Mouse (Mus musculus): ENCODE results near the gene Tssk2.
A peak's percentile ranks its signal among the peaks of the same experiment; 100 is the strongest.

Gene Tssk2

DNA sequence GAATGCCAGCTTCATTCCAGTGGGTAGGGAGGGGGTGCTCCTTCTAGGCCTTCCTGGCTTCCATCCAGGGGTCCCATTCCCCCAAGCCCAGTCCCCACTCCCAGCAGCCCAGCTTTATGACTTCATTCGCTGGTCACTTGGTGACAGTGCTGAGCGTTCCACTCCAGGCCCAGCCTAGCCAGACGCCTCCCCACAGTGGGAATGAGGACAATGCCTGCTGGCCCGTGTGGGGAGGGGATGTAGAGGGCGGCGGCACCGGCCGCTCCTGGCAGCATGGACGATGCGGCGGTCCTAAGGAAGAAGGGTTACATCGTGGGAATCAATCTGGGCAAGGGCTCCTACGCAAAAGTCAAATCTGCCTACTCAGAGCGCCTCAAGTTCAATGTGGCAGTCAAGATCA, at the start of gene Tssk2, which contains the start of gene Dgcr2:
Gene Tssk2 (plus strand): TSS at position 176 of the 400 bp plus-strand sequence.
Gene Dgcr2 (minus strand): TSS at position 101 of the 400 bp plus-strand sequence.
- DNase-seq (ENCODE audit: low read depth, low spot score), result no peak

DNA sequence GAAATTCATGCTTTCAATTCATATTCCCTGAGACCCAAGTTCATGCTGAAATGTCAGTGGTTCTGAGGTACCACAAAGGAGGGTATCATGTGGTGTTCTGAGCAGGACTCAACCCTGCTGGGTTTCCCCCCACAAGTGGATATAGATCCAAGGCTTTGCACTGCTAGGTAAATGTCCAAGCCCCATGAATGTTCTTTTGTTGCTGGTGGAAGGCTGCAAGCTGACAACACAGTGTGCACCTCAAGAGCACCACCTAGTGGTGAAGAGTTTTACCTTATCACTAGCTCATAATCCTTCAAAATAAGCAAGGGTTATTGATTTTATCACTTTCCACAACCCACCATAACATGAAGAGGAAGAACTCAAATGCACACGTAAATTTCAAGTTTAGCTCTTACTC, 49.5 kb upstream of the Tssk2 start:
- DNase-seq (ENCODE audit: low read depth, low spot score), result peak; percentile 62

DNA sequence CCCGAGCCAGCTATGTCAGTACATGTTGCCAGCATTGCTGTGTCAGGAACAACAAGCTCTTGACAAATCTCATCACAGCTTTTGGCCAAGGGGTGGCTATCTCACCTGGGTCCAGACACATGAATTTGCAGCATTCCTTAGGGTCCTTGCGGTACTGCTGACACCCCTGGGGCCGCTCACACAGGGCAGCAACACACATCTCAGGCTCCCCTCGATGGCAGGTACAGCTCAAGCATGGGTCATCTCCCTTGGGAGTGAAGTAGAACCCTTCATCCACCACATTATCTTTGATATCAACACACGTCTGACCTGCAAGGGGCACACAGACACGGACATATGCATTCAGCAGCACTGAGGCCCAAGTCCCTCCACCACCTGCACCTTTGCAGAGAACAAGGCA, 49.0 kb upstream of the Tssk2 start:
- DNase-seq (ENCODE audit: low read depth, low spot score), result no peak

DNA sequence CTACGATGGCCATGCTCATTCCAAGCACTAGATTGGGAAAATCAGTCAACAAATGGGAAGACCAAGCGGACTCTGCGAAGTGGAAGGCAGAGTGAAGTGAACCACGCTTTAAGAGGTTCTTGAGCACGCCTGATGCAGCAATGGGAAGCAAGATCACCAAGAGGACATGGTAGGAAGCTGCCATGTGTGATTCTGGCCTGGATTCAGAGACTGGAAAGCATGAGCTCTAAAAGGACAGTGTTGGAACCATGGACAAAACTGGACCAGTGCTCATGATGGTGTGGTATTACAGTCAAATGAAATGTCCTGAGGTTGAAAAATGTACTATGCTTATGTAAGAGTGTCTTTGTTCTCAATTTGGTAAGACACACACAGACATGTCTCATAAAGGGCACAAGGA, 47.1 kb upstream of the Tssk2 start:
- DNase-seq (ENCODE audit: low read depth, low spot score), result no peak

DNA sequence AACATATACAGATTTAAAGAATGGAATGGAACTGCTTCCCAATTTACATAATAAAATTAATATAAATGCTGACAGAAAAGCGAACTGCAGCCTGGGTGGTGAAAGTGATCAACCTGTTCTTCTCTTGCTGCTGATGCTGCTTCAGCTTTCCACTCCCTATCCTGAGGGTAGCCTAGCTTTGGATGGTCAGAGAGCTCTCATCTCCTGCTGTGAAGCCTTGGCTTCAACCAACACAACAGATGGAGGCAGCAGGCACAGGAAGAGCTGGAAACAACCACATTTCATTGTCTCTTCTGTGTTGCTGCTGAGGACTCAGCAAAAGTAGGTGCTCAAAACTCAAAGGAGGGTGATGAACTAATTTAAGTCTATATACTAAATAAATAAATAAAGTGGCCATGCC, 46.6 kb upstream of the Tssk2 start:
- DNase-seq (ENCODE audit: low read depth, low spot score), result no peak

DNA sequence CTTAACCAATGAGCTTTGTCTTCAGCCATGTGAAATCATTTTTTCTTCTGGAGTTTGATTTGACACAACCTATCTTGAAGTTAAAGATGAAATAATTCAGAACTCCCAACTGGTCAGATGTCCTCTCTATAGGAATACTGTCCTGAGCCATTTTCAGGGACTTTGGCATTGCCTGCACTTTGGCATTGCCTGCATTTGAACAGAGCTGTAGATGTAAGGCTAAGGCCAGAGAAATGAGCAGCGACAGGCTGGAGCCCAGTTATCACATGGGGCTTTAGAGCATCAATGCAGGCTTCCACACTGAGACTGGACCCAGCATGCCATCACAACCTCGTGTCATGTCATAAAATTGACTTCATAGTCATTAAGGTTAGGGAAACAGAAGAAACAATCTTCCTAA, 45.2 kb upstream of the Tssk2 start:
- no peak for DNase-seq (ENCODE audit: low read depth, low spot score)

DNA sequence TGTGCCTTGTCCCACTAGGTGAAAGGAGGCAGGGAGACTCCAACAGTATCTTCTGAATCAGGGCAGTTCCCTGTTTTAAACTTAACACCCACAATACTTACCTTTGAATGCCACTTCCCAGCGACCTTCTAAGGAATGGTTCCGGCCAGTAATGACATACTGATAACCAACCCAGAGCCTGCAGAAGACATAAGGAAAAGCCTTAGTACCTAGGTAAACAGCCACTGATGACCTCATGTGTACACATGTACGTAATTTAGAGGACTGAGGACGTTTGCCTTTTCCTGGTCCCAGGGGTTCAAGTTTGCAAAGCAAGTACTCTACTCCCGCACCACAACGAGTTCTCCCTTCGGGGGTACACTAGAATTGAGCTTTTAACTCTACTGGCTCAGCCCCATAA, 41.3 kb upstream of the Tssk2 start:
- DNase-seq (ENCODE audit: low read depth, low spot score), result no peak

DNA sequence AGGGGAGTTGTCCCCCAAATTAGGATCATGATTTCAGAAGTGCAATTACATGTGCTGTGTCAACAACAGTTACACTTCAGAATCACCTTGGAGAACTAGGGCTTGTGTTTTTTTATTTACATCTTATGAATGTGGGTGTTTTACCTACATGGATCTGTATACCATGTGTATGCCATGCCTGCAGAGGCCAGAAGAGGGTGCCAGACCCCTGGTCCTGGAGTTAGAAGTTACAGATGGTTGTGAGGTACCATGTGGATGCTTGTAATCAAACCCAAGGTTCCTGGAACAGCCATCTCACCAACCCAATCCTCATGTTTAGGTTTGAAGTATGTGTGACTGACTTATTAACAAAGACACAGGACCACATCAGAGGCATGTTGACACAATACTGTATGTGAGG, 39.8 kb upstream of the Tssk2 start:
- no peak for DNase-seq (ENCODE audit: low read depth, low spot score)

DNA sequence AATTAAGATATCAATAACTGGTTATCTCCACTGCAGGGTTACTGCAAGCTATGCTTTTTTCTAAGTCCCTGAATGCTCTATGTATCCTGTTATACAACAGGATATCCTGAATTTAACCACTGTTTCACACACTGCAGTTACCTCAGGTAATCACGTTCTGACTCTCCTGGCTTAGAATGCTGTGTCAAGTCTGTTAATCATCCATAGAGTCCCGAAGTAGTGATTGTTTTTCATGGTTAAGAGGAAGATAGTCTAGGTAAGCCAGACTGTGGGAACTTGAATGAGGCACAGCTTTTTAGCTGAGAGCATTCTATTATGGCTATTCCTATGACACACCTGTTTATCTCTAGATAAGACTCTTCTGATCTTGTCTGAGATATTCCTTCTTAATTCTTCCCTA, 33.1 kb upstream of the Tssk2 start:
- no peak for DNase-seq (ENCODE audit: low read depth, low spot score)

DNA sequence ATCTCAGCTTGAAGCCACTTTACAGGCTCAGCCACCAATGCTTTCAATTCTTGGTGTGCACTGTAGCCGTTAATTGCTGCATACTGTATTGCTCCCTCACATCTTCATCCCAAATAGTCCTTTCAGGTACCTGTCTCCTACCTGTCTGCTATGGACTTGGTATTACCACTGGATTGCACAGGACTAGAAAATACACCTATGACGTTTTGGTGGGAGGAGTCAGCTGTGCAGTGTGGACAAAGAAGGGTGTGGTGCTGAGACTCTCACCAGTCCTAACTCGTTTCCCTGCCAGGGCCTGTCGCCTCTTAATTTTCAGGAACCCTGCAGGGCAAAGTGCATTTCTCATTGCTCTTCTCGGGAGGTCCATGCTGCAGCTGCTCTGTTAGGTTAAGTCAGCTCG, 32.7 kb upstream of the Tssk2 start:
- no peak for DNase-seq (ENCODE audit: low read depth, low spot score)

DNA sequence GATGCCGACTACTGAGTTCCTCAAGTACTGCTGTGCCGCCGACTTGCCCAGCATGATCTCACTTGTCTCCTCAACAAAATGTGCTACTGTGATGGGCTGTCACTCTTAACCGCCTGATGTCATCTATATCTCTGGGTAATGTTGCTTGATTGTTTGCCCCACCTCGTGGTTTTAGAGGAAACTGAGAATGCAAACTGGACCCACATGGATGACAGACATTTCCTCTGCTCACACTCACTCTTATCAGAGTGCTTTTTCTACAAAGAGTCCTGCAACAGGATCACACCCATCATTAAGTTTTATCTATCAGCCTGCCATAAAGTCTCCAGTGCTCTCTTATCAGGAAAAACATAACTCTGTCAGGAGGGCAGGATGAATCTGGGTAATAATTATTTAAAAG, 27.2 kb upstream of the Tssk2 start:
- no peak for DNase-seq (ENCODE audit: low read depth, low spot score)

DNA sequence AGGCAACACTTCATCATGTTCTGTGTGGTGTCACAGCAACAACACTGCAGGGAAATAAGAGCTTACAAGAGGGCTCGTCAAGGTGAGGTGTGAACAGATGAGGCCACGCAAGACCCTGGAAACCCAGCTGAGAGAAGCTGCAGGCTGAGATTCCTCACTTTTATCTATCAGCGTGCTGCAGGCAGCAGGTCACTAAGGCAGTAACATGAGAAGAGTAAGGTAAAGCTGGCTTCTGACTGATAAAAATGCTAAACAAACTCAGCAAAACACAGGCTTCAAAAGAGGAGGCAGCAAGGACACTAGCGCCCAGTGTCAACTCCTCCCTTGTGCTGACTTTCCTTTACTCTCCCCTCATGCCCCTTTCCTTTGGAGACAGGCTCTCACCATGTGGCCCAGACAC, 25.4 kb upstream of the Tssk2 start:
- no peak for DNase-seq (ENCODE audit: low read depth, low spot score)

DNA sequence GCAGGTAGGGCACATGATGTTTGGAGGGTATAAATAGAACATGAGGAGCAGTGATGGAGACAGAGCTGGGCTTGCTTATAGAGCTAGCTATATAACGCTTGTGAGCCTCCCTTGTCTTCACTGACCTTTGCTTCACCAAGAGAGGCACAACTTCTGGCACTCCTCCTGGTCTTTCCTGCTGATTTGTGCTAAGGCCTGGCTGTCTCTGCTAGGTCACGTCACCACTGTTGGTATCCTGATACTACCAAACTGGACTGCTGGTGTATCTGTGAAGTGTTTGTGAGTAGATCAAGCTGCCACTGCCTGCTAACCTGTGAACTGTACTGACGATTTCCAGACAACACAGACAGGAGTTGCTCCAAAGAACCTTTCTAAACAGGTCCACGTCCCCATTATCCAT, 23.3 kb upstream of the Tssk2 start:
- no peak for DNase-seq (ENCODE audit: low read depth, low spot score)

DNA sequence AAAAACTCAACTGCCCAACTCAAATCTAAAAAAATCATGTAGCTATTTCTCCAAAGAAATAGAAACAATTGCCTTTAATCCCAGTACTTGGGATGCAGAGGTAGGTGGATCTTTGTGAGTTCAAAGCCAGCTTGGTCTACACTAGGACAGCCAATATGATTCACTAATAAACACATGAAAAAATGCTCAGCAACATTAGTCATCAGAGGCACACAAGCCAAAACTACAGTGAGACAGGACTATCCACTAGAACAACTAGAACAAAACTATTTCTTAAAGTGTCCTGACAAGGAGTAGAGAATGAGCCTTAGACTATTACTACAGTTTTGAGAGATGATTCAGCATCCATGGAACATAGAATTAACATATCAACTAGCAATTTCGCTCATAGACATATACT, 22.3 kb upstream of the Tssk2 start:
- no peak for DNase-seq (ENCODE audit: low read depth, low spot score)

DNA sequence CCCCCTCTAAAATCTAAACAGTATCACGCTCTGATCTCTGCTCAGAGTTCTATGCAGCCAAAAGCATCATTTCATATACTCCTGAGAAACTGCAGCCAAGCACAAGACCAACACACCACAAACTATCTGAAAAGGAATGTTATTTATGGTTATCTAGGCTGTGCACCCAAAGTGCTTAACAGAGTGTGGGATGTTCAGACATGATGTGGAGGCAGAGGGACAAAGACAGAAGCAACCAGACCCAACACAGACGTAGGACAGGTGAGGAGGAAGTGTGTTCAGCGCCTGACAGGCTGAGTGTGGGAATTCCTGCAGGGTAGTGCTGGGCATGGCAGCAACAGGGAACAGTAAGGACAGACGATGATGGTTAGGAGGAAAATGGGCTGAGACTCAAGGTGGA, 18.9 kb upstream of the Tssk2 start:
- no peak for DNase-seq (ENCODE audit: low read depth, low spot score)

DNA sequence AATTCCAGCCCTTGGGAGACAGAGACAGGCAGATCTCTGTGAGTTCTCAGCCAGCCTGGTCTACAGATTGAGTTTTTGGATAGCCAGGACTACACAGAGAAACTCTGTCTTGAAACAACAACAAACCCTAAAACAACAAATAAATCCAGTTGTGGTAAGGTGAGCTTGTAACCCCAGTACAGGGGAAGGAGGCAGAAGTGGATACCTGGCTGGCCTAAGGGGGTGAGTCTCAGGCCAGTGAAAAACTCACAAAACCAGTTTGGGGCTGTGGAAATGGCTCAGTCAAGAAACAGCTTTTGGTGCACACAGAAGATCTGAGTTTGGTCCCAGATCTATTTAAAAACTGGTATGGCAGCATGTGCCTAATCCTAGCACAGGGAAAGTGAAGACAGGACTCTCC, 16.2 kb upstream of the Tssk2 start:
- no peak for DNase-seq (ENCODE audit: low read depth, low spot score)

DNA sequence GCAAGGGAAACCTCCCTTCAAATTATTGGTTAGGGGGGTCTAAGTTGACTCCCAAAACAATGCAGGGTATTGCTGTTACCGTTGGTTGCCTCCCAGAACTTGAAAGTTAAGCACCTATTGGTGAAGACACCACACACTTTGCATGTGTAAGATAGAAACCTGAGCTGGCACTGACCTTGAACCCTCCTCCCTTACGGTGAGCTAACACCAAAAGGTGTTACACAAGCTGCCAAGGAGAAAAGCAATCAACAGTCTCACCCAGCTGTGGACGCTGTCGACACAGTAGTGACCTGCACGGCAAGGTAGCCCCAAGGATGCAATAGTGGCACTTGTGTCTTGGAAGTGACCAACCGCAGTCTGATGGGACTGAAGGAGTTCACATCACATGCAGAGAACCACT, 14.3 kb upstream of the Tssk2 start:
- DNase-seq (ENCODE audit: low read depth, low spot score), result no peak

DNA sequence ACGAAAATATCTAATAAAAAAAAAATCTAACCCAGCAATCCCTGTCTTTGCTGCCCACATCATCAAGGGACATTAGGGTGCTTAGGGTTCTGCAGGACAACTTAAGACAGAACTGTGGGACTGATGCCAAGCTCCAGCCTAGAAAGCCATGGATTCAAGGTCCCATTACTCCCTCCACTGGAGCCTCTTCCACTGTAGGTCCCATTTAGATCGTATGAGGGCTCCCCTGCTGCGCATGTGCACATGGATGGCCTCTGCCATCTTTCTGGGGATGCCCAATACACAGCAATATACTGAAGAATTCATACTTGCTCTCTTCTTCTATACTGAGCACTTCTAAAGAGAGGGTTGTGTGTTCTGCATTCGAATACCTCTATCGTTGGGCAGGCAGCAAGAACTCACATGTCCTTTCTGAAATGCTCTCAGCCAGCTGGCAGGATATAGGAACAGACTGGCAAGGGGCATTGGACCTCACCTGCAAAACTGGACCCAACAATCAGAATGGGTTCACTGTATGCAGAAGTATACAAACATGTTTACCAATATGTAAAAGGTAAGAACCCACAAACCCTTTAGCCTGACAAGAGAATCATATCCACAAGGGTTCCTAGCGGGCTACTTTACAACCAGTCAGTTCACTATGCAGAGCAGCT, 8.6 kb upstream of the Tssk2 start:
- DNase-seq (ENCODE audit: low read depth, low spot score), result no peak

DNA sequence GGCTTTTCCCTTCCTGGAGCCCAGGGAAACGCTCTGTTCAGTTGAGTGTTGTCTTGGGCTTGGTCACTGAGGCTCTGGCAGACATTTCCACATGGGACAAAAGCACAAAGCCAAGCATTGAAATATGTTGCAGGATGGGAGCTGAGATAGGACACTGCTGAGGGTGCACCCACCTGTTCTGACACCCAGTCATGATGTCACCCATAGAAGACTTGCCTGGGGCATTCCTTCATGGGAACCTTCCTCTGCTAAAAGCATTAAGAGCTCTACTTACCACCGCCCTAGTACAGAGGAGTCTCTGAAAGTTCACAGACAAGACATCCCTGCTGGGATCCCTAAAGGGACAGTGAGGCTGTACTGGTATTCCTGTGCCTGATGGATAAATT, 8.1 kb upstream of the Tssk2 start:
- DNase-seq (ENCODE audit: low read depth, low spot score), result no peak

DNA sequence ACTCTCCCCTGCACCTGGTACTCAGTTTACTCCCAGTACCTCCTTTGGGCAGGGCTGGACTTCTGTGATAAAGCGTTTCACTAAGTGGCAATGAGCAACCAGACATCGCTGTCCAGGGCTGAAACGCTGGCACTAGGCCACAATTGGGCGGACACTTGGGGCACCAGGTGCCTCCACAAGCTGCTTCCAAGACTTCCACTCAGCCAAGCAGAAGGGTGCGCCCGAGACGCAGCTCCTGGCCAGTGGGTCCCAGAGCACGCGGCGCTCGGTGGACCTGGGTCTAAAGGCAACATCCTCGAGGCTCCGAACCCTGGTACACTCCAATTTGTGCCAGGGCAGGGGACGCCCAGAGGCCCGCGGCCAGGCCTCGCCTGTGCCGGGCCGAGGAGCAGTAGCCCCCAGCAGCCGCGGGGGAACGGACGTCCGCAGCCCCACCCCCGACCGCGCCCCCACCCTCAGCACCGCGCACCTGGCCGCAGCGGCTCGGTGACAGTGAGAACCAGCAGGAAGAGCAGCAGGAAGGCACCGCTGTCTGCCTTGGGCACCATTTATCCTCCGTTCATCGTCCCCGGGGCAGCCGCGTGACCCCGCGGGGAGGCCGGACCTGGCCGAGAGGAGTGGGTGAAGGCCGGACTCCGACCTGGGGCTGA, 7.4 kb upstream of the Tssk2 start:
- DNase-seq (ENCODE audit: low read depth, low spot score), result peak; percentile 35

DNA sequence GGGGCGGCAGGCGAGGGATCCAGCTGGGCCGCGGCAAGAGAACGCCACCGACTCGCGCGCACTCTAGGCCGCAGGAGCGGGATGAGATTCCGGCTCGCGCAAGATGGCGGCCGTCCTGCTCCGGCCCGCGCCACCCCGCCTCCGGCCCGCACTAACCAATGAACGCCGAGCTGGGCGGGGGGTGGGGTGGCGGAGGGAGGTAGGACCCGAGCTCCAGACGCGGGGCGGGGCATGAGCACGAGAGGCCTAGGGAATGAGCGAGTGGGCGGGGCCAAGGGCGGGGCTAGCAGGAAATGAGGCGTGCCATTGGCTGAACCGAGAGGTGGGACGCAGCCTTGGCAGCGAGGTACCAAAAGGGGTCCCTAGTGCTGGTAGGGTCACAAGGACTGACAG, 6.9 kb upstream of the Tssk2 start, which contains the start of gene Gm20518:
Gene Gm20518 (minus strand): TSS at position 105 of the 393 bp plus-strand sequence.
- peak; percentile 99 for DNase-seq (ENCODE audit: low read depth, low spot score)

DNA sequence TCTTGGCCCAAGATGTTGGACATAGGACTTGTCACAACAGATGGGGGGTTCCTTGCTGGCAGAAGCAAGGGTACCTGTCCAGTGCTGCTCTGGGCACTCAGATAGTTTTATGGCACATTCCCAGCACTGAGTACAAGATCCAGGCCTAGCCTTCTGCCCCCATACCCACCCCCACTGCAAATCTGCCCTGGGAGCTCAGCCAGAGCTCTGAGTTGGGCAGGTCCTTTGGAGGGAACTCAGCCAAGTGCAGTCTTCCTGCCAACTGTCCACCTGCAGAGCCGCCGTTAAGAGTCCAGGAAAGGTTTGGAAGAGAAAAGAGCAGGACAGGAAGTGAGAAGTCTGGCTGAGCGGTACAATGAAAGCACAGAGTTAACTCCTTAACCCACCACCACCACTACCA, 5.8 kb upstream of the Tssk2 start:
- DNase-seq (ENCODE audit: low read depth, low spot score), result no peak

DNA sequence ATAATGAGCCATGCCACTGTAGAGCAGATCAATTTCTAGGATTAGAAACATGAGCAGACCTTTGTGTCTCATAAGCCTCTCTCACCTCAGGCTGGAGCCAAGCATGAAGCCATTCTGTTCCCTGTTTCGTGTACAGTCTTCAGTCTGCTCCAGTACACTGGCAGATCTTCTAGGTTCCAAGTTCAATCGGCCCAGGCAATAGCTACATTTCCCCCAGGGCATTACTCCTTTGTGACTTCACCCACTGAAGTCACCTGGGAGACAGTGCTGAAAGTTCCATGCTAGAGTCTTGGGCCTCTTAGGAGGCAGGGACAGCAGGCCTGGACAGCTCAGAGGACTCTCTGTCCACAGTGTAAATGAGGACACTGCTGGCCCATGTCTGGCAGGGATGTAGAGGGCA, 4.5 kb upstream of the Tssk2 start, which contains the start of gene Tssk1:
Gene Tssk1 (plus strand): TSS at position 301 of the 400 bp plus-strand sequence.
- no peak for DNase-seq (ENCODE audit: low read depth, low spot score)

DNA sequence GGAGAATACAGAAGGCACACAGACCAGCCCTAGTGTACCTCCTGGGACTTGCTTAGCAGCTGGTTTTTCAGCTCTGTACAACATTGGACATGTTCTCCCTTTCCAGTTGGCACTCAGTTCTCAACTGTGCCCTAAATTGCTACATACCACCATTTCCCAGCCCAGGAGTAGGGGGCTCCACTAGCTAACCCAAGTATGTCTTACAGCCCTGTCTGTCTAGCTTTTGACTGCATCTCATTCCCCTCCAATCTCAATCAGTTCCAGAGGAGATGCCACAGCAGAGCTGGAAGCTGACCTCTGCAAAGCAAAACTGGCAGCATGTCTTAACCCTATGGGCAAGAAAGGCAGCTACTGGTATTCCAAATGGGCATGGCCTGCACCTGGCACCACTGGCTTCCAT, 2.3 kb upstream of the Tssk2 start:
- no peak for DNase-seq (ENCODE audit: low read depth, low spot score)
